Mouse (Mus musculus) ovary, postnatal 36 days (tissue): ENCODE measurements around the gene Itgb6.

Source experiments
- DNase-seq: peaks from one replicate; pipeline ENCODE4 v3.0.0; 2022; ENCODE audit warnings: low spot score, mixed read lengths

The Itgb6 gene

GRCm38 (mm10) chr2:60712891-60713290, 9.6 kb downstream of the Itgb6 start:
- DNase-seq, result no peak

- DNase-seq, result no peak
These were observed 10.0 kb downstream of the Itgb6 start for GRCm38 (mm10) chr2:60712483-60712882.

GRCm38 (mm10) chr2:60711098-60711880, 11.2 kb downstream of the Itgb6 start:
- DNase-seq, result no peak

GRCm38 (mm10) chr2:60710317-60710716, 12.1 kb downstream of the Itgb6 start:
- DNase-seq, result no peak

- DNase-seq, result no peak
These were observed 13.8 kb downstream of the Itgb6 start for GRCm38 (mm10) chr2:60708671-60709070.

- DNase-seq, result no peak
These were observed 15.6 kb downstream of the Itgb6 start for GRCm38 (mm10) chr2:60706866-60707265.

GRCm38 (mm10) chr2:60705426-60705825, 17.0 kb downstream of the Itgb6 start:
- no peak for DNase-seq

GRCm38 (mm10) chr2:60703315-60703714, 19.1 kb downstream of the Itgb6 start:
- no peak for DNase-seq

- DNase-seq, result no peak
These were observed 21.5 kb downstream of the Itgb6 start for GRCm38 (mm10) chr2:60700956-60701355.

- no peak for DNase-seq
These were observed 22.4 kb downstream of the Itgb6 start for GRCm38 (mm10) chr2:60700013-60700412.

GRCm38 (mm10) chr2:60699591-60699990, 22.9 kb downstream of the Itgb6 start:
- DNase-seq, result no peak

GRCm38 (mm10) chr2:60698155-60698554, 24.3 kb downstream of the Itgb6 start:
- DNase-seq, result peak; percentile 19

GRCm38 (mm10) chr2:60697530-60697929, 24.9 kb downstream of the Itgb6 start:
- no peak for DNase-seq

- no peak for DNase-seq
These were observed 25.9 kb downstream of the Itgb6 start for GRCm38 (mm10) chr2:60696559-60696958.

GRCm38 (mm10) chr2:60695706-60696105, 26.7 kb downstream of the Itgb6 start:
- DNase-seq, result no peak

GRCm38 (mm10) chr2:60694563-60694962, 27.9 kb downstream of the Itgb6 start:
- DNase-seq, result no peak

- no peak for DNase-seq
These were observed 30.2 kb downstream of the Itgb6 start for GRCm38 (mm10) chr2:60692239-60692638.

GRCm38 (mm10) chr2:60690212-60690611, 32.2 kb downstream of the Itgb6 start:
- no peak for DNase-seq

GRCm38 (mm10) chr2:60688944-60689615, 33.4 kb downstream of the Itgb6 start:
- peak; percentile 52 for DNase-seq

- DNase-seq, result no peak
These were observed 34.3 kb downstream of the Itgb6 start for GRCm38 (mm10) chr2:60688150-60688549.

GRCm38 (mm10) chr2:60685973-60686372, 36.5 kb downstream of the Itgb6 start:
- no peak for DNase-seq

GRCm38 (mm10) chr2:60684168-60684567, 38.3 kb downstream of the Itgb6 start:
- no peak for DNase-seq

- DNase-seq, result no peak
These were observed 39.9 kb downstream of the Itgb6 start for GRCm38 (mm10) chr2:60682554-60682953.

- DNase-seq, result no peak
These were observed 48.0 kb downstream of the Itgb6 start for GRCm38 (mm10) chr2:60674413-60674812.
